Mouse (Mus musculus) stomach, postnatal 0 days (tissue): Measurements from ENCODE around the gene Dhx57. TPM values are rescaled to one million over a fixed set of nuclear protein-coding genes. Genes with fewer than 3 reads are reported as not detected.

Experiments used
- ATAC-seq: fragments of 200-750 bp; cut with Nextera tagmentation; 2 replicates; pipeline ENCODE4 v1.8.0; 2017; ENCODE audit not compliant: low FRiP score, low TSS enrichment
- DNase-seq: peaks from one replicate; pipeline ENCODE4 v3.0.0-alpha.2; 2016; ENCODE audit warnings: low spot score
- H3K27ac ChIP-seq: fragments of 300-500 bp; sonication (generic); replicated peaks from 2 replicates; pipeline ENCODE4 v1.5.1; 2014; ENCODE audit warnings: mild to moderate bottlenecking, control low read depth
- H3K27me3 ChIP-seq: fragments of 300-500 bp; sonication (generic); 2 replicates; pipeline ENCODE4 v1.6.1; 2014; ENCODE audit warnings: low read length; ENCODE audit not compliant: control insufficient read depth, insufficient read depth
- H3K36me3 ChIP-seq: fragments of 300-500 bp; sonication (generic); 2 replicates; pipeline ENCODE4 v1.6.1; 2014; ENCODE audit warnings: low read length, mixed read lengths; ENCODE audit not compliant: control insufficient read depth, insufficient read depth
- H3K4me1 ChIP-seq: fragments of 300-500 bp; sonication (generic); replicated peaks from 2 replicates; pipeline ENCODE4 v1.6.1; 2014; ENCODE audit warnings: antibody characterized with exemption; ENCODE audit not compliant: control insufficient read depth, insufficient read depth
- H3K4me2 ChIP-seq: fragments of 300-500 bp; sonication (generic); replicated peaks from 2 replicates; pipeline ENCODE4 v1.6.1; 2014; ENCODE audit warnings: low read depth, mild to moderate bottlenecking, control low read depth, moderate library complexity
- H3K4me3 ChIP-seq: fragments of 300-500 bp; sonication (generic); 2 replicates; pipeline ENCODE4 v1.5.1; 2014; ENCODE audit warnings: low read depth, low read length, control low read depth
- H3K9ac ChIP-seq: fragments of 300-500 bp; sonication (generic); 2 replicates; pipeline ENCODE4 v1.6.1; 2014; ENCODE audit warnings: mild to moderate bottlenecking, low read length, control low read depth, mixed read lengths
- H3K9me3 ChIP-seq: fragments of 300-500 bp; sonication (generic); 2 replicates; pipeline ENCODE4 v1.6.1; 2016; ENCODE audit warnings: low read length; ENCODE audit not compliant: control insufficient read depth
- CTCF ChIP-seq: IDR thresholded peaks from 2 replicates; pipeline ENCODE4 v1.5.1; 2016; ENCODE audit warnings: antibody characterized with exemption, low read depth, mild to moderate bottlenecking, moderate library complexity
- EP300 ChIP-seq: optimal IDR thresholded peaks from 2 replicates; pipeline ENCODE3; 2016; ENCODE audit warnings: antibody characterized with exemption
- WGBS: fragments of 180-500 bp; shearing (Covaris S2); extraction: QIAGEN DNeasy Blood & Tissue Kit; methylation state at CpG from one replicate; pipeline ENCODE4 v1.1.7; 2014; 5-methylcytosine and 5-hydroxymethylcytosine counted together
- polyA plus RNA-seq: library from polyadenylated mRNA; unstranded; fragments of >200 nt; fragmentation: Nextera tagmentation; extraction: Ambion mirVana; gene quantifications from 2 replicates; pipeline ENCODE4 v1.2.1, GENCODE M21; 2015

Gene Dhx57
- polyA plus RNA-seq, 1 experiment from 2014 or later, result 3.9 TPM

DNA sequence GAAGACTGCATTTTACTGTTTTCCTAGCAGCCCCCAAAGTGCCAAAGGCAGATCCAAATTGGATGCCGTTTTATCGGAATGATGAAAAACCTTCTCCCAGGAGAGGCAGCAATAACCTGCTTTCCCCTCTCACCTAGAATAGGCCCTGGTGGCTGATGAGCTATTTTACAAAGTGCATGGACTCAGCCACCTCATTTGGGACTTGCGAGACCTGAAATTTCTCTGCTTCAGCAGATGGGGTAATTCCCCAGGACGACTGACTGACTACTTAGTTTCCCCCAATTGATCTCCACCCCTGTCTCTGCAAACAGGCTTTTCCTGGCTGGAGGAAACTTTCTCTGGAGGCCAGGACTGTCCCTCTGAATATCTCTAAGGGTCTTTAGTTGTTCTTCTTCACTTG lies 32.7 kb upstream of the Dhx57 start:
- no peak for TF ChIP-seq CTCF
- no peak for TF ChIP-seq EP300
- H3K4me1 ChIP-seq, result no peaks in the 10 kb centered on the region
- WGBS, result 76% methylated on average over 4 of the region's 4 CpGs
- no peak for ATAC-seq
- no peak overlapping the region for H3K27ac ChIP-seq
- no peak for DNase-seq
- no peak overlapping the region for H3K4me2 ChIP-seq
- H3K9me3 ChIP-seq, result no peaks in the 10 kb centered on the region
- no peaks in the 10 kb centered on the region for H3K27me3 ChIP-seq
- H3K36me3 ChIP-seq, result no peaks in the 10 kb centered on the region
- H3K9ac ChIP-seq, result no peak overlapping the region
- no peak overlapping the region for H3K4me3 ChIP-seq

DNA sequence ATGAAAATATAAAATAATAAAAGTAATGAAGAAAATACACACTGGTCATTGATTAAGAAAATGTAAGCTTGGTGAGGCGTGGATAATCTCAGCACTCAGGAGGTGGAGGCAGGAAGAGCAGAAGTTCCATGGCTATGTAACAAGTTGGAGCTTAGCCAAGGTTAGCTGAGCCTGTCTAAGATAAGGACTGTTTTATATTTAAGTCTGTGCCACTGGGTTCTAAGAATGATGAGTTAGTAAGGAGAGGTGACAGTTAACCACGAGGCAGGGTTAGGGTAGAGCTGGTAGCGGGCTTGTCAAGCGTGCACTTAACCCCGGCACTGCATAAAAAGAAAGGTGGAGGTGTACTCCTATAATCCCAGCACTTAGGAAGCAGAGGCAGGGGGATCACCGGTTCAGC lies 32.0 kb upstream of the Dhx57 start:
- TF ChIP-seq CTCF, result no peak
- TF ChIP-seq EP300, result no peak
- H3K27ac ChIP-seq, result no peak overlapping the region
- WGBS, result 80% methylated on average over 6 of the region's 6 CpGs
- no peak for ATAC-seq
- no peaks in the 10 kb centered on the region for H3K4me1 ChIP-seq
- H3K9ac ChIP-seq, result no peak overlapping the region
- no peak for DNase-seq
- no peaks in the 10 kb centered on the region for H3K27me3 ChIP-seq
- no peaks in the 10 kb centered on the region for H3K36me3 ChIP-seq
- H3K4me2 ChIP-seq, result no peak overlapping the region
- no peak overlapping the region for H3K4me3 ChIP-seq
- no peaks in the 10 kb centered on the region for H3K9me3 ChIP-seq

DNA sequence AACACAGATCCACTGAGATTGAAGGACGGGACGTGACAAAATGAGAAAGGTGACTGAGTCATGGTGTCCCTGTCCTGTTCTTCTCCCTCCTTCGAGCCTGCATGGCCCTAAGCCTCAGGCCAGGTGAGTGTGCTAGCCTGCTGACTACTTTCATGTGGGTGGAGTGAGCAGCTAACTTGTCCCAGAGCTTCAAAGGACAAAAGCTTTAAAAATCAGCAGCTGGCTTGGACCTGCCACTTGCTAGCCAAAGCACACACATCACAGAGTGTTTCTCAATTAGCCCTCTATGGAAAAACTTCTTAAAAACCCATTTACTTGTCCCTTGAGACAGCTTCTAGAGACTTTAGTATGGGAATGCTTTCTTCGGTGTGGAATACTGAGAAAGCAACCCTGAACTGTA lies 22.1 kb upstream of the Dhx57 start:
- TF ChIP-seq CTCF (no peak), EP300 (no peak)
- Histone ChIP-seq H3K4me3 (no peak overlapping the region), H3K4me1 (no peaks in the 10 kb centered on the region), H3K9me3 (no peaks in the 10 kb centered on the region), H3K9ac (no peak overlapping the region), H3K4me2 (no peak overlapping the region), H3K27ac (no peak overlapping the region), H3K36me3 (no peaks in the 10 kb centered on the region), H3K27me3 (no peaks in the 10 kb centered on the region)
- 85% methylated on average over 4 of the region's 4 CpGs for WGBS
- DNase-seq (no peak), ATAC-seq (no peak)

DNA sequence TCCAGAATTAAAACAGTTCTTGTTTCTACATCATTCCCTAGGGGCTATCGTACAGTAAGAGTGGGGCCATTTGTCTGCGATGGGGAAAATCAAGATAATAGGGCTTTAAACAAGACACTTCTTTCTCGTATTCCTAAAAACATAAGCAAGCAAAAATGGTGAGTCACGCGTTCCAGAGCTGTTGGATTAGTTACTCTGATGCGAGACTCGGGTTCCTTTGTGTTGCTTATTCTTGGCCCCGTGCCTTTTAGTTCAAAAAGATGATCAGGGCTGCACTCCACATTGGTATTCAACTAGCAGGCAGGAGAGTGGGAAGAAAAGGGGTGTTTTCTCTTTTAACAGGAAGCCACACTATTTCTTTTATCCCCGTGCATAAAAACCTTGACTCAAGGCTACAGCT lies 21.5 kb upstream of the Dhx57 start:
- WGBS, result 34% methylated on average over 9 of the region's 9 CpGs
- H3K27me3 ChIP-seq, result no peaks in the 10 kb centered on the region
- no peaks in the 10 kb centered on the region for H3K36me3 ChIP-seq
- no peak overlapping the region for H3K9ac ChIP-seq
- H3K4me3 ChIP-seq, result no peak overlapping the region
- H3K9me3 ChIP-seq, result no peaks in the 10 kb centered on the region
- H3K4me1 ChIP-seq, result no peaks in the 10 kb centered on the region
- H3K27ac ChIP-seq, result no peak overlapping the region
- H3K4me2 ChIP-seq, result no peak overlapping the region
- DNase-seq, result no peak
- no peak for ATAC-seq
- no peak for TF ChIP-seq CTCF
- TF ChIP-seq EP300, result no peak

DNA sequence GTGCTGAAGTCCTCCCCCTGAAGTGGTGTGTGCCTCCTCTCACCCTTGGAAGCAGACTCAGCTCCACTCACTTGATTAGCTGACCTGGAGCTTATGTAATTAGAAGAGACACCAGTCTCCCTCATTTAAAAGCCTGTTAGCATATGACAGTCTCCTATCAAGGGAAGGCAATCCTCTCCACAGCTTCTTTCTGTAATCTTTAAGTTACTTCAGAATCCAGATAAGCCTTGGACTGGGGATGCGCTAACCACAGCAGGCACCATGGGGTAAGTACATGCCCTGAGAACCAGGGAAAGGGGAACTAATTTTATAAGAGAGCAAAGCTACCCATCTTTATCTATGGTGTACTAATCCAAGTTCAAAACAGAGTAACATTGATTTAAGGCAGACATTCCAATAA lies 17.0 kb upstream of the Dhx57 start, which contains the start of gene Arhgef33:
TSS of gene Arhgef33 (plus strand) at position 157 of the 400 bp plus-strand sequence.
- H3K4me2 ChIP-seq, result no peak within 1 kb of the TSS
- H3K9ac ChIP-seq, result no peak within 1 kb of the TSS
- TF ChIP-seq CTCF (no peak), EP300 (no peak)
- H3K27ac ChIP-seq, result no peak within 1 kb of the TSS
- H3K4me1 ChIP-seq, result no peaks in the 10 kb centered on the region
- H3K4me3 ChIP-seq, result no peak within 1 kb of the TSS
- no peaks in the 10 kb centered on the region for H3K9me3 ChIP-seq
- ATAC-seq (no peak), DNase-seq (no peak)
- WGBS, result 95% methylated on average over 1 of the region's 1 CpGs
- no peaks in the 10 kb centered on the region for H3K36me3 ChIP-seq
- H3K27me3 ChIP-seq, result no peaks in the 10 kb centered on the region

DNA sequence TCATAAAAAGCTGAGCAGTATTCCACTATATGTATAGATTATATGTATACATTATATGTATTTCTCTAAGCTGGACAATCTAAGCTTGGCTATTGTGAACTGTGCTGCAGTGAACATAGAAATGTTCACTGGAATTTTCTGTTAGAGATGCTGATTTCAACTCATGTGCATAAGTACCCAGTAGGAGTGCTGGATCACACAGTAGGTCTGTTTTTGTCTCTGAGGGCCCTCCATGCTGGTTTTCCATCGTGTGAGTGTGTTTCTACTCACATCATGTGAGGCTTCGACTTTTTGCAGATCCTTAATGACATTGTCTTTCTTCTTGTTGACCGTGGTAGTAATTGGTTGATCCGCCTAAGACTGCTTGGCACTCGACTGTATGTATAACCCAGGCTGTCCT lies 8.6 kb upstream of the Dhx57 start:
- Histone ChIP-seq H3K27me3 (no peaks in the 10 kb centered on the region), H3K9ac (no peak overlapping the region), H3K4me1 (no peaks in the 10 kb centered on the region), H3K36me3 (no peaks in the 10 kb centered on the region), H3K27ac (no peak overlapping the region), H3K9me3 (no peaks in the 10 kb centered on the region), H3K4me3 (no peak overlapping the region), H3K4me2 (no peak overlapping the region)
- no peak for TF ChIP-seq CTCF
- no peak for TF ChIP-seq EP300
- WGBS, result 85% methylated on average over 5 of the region's 5 CpGs
- DNase-seq (no peak), ATAC-seq (no peak)
